Mouse (Mus musculus) heart, adult 2 months (tissue): ENCODE measurements at regions not wholly inside any gene's neighbourhood (a gene's known extent, or its start where the extent isn't known, plus 50 kb on each side); places are given as distances from the start of the nearest gene placed in this dataset.

ENCODE experiments used
- DNase-seq, 2 experiments: peaks; one replicate each; pipeline ENCODE4 v3.0.0; 2021
- H3K27ac ChIP-seq: fragments of 200-600 bp; 2 replicates; pipeline ENCODE4 v1.8.1; 2022
- H3K27me3 ChIP-seq: fragments of 200-500 bp; 2 replicates; pipeline ENCODE4 v1.6.1; 2012; ENCODE audit warnings: mild to moderate bottlenecking, low read length, inconsistent platforms, mixed read lengths; ENCODE audit not compliant: control insufficient read depth, insufficient read depth
- H3K36me3 ChIP-seq: fragments of 200-500 bp; 2 replicates; pipeline ENCODE4 v1.6.1; 2012; ENCODE audit warnings: low read length, inconsistent platforms; ENCODE audit not compliant: control insufficient read depth, insufficient read depth
- H3K4me1 ChIP-seq: fragments of 200-500 bp; 2 replicates; pipeline ENCODE4 v1.6.1; 2011; ENCODE audit warnings: low read length; ENCODE audit not compliant: control insufficient read depth, insufficient read depth
- H3K4me3 ChIP-seq: fragments of 200-600 bp; 2 replicates; pipeline ENCODE4 v1.8.1; 2022
- H3K79me2 ChIP-seq: fragments of 200-500 bp; replicated peaks from 2 replicates; pipeline ENCODE4 v1.6.1; 2012; ENCODE audit warnings: mild to moderate bottlenecking, inconsistent platforms, low read length, moderate library complexity, mixed read lengths; ENCODE audit not compliant: control insufficient read depth, insufficient read depth
- H3K9ac ChIP-seq: fragments of 200-500 bp; 2 replicates; pipeline ENCODE4 v1.6.1; 2012; ENCODE audit warnings: low read depth, mild to moderate bottlenecking, control low read depth, inconsistent platforms, low read length, mixed read lengths
- CTCF ChIP-seq: fragments of 200-600 bp; IDR thresholded peaks from 2 replicates; pipeline ENCODE4 v1.8.1; 2022; ENCODE audit warnings: antibody characterized with exemption, mild to moderate bottlenecking, moderate library complexity
- EP300 ChIP-seq: fragments of 200-500 bp; IDR thresholded peaks from 2 replicates; pipeline ENCODE4 v1.6.1; 2011; ENCODE audit warnings: low read depth, low read length, control low read depth; ENCODE audit not compliant: insufficient read depth
- POLR2A ChIP-seq: fragments of 200-500 bp; IDR thresholded peaks from 2 replicates; pipeline ENCODE4 v1.6.1; 2011; ENCODE audit warnings: mild to moderate bottlenecking, low read depth, low read length, control low read depth; ENCODE audit not compliant: insufficient read depth
- WGBS: fragments of 180-500 bp; shearing (Covaris S2); methylation state at CpG from one replicate; pipeline ENCODE4 v1.1.7; 2018; 5-methylcytosine and 5-hydroxymethylcytosine counted together
- intact Hi-C: fragments of 180-260 bp; cut with DNase I; formaldehyde crosslinking; loops from one replicate; pipeline ENCODE4 v1.15.1; 2025

GRCm38 (mm10) chr4:131695941-131696912, 141.9 kb downstream of the Ptpru start:
- H3K9ac ChIP-seq = no peak overlapping the region
- H3K79me2 ChIP-seq = no peaks in the 10 kb centered on the region
- DNase-seq = no peak
- H3K27ac ChIP-seq = no peak overlapping the region
- no peak overlapping the region for H3K4me3 ChIP-seq
- H3K36me3 ChIP-seq = no peaks in the 10 kb centered on the region
- H3K27me3 ChIP-seq = no peaks in the 10 kb centered on the region; the same call in 1 of the 2 replicates
- 59% methylated on average over 26 of the region's 26 CpGs for WGBS
- intact Hi-C loops = no loop called here
- TF ChIP-seq EP300 = no peak
- no peak for TF ChIP-seq CTCF
- TF ChIP-seq POLR2A = no peak
- H3K4me1 ChIP-seq = no peaks in the 10 kb centered on the region
